ENCODE assay signal across 8 mouse cellular contexts in genomic region chr2:30357552-30358510, GRCm38 (mm10). TPM values are rescaled to one million over a fixed set of nuclear protein-coding genes. Genes with fewer than 3 reads are reported as not detected.
DNase-seq lines count a peak whose midpoint lies in the region; ATAC-seq and TF ChIP-seq lines count a peak whose summit lies in the region.

No protein-coding gene starts in this region.

- DNase-seq in cerebellum, adult 11 months: peak; percentile 62
- DNase-seq in cerebellum, postnatal 4 days (ENCODE audit: low spot score in 2 of 2): no peak
- DNase-seq in urinary bladder, postnatal 25 days (ENCODE audit: low spot score): peak; percentile 56
- no peak for DNase-seq in urinary bladder, postnatal 10 days (ENCODE audit: low spot score)
- no peak for DNase-seq in adrenal gland, adult 2 months

- 43% methylated on average over 8 of the region's 8 CpGs for WGBS in heart, embryonic 12.5 days
- WGBS in liver, embryonic 15.5 days (ENCODE audit: insufficient replicate concordance): 56% methylated on average over 8 of the region's 8 CpGs
- 59% methylated on average over 8 of the region's 8 CpGs for WGBS in small intestine, adult 2 months

- H3K4me1 ChIP-seq in heart, embryonic 12.5 days (replicated peaks): peaks cover 44% of the 10 kb centered on the region
- peaks cover 36% of the 10 kb centered on the region for H3K4me1 ChIP-seq in liver, embryonic 15.5 days (replicated peaks)
- peaks cover 16% of the 10 kb centered on the region for H3K4me1 ChIP-seq in small intestine, adult 2 months (ENCODE audit: control insufficient read depth, insufficient read depth, insufficient read length, low read length)

- no peaks in the 10 kb centered on the region for H3K27me3 ChIP-seq in heart, embryonic 12.5 days (replicated peaks)
- H3K27me3 ChIP-seq in liver, embryonic 15.5 days: no peaks in the 10 kb centered on the region
- H3K27me3 ChIP-seq in small intestine, adult 2 months (ENCODE audit: control insufficient read depth, insufficient read depth, low read length): no peaks in the 10 kb centered on the region

- ATAC-seq in heart, embryonic 12.5 days (ENCODE audit: insufficient number of reproducible peaks, low FRiP score): peak; percentile 42; the same call in 1 of the 2 replicates
- ATAC-seq in liver, embryonic 15.5 days (ENCODE audit: insufficient read depth): no peak

- peak overlapping the region; percentile 84 for H3K4me3 ChIP-seq in heart, embryonic 12.5 days
- peak overlapping the region; percentile 82 for H3K4me3 ChIP-seq in liver, embryonic 15.5 days (replicated peaks)
- H3K4me3 ChIP-seq in small intestine, adult 2 months (ENCODE audit: low read depth, low read length): no peak overlapping the region

- peak overlapping the region; percentile 91 for H3K27ac ChIP-seq in heart, embryonic 12.5 days (ENCODE audit: poor library complexity, severe bottlenecking)
- H3K27ac ChIP-seq in liver, embryonic 15.5 days (replicated peaks): peak overlapping the region; percentile 53
- H3K27ac ChIP-seq in small intestine, adult 2 months (ENCODE audit: insufficient read depth, low read depth, low read length): no peak overlapping the region

- 0 out of 2 replicates have a peak, but pooled peaks have one; percentile 12 for TF ChIP-seq POLR2A in small intestine, adult 2 months (IDR thresholded peaks at IDR 0.05; ENCODE audit: low read depth, low read length)

- peaks cover 24% of the 10 kb centered on the region for H3K36me3 ChIP-seq in heart, embryonic 12.5 days
- 0 out of 2 replicates have a peak, but pooled peaks cover 5% of the 10 kb centered on the region for H3K36me3 ChIP-seq in liver, embryonic 15.5 days (replicated peaks)
- H3K36me3 ChIP-seq in small intestine, adult 2 months (ENCODE audit: control insufficient read depth, insufficient read depth, low read length): peaks cover 11% of the 10 kb centered on the region; the same call in 1 of the 2 replicates

- peak overlapping the region; percentile 92 for H3K9ac ChIP-seq in heart, embryonic 12.5 days
- H3K9ac ChIP-seq in liver, embryonic 15.5 days: peak overlapping the region; percentile 73

- H3K4me2 ChIP-seq in heart, embryonic 12.5 days: peak overlapping the region; percentile 92
- peak overlapping the region; percentile 98 for H3K4me2 ChIP-seq in liver, embryonic 15.5 days

- H3K9me3 ChIP-seq in heart, embryonic 12.5 days (replicated peaks): 0 out of 2 replicates have a peak, but pooled peaks cover 3% of the 10 kb centered on the region
- no peaks in the 10 kb centered on the region for H3K9me3 ChIP-seq in liver, embryonic 15.5 days (replicated peaks)

- no peak for TF ChIP-seq CTCF in small intestine, adult 2 months (IDR thresholded peaks at IDR 0.05; ENCODE audit: extremely low read depth, insufficient read length, insufficient replicate concordance, low read depth, low read length)

RNA-seq across cellular contexts. Expression of gene Sh3glb2, which starts 1.3 kb away (rescaled TPM):
- 117 and 130 TPM in 2 replicates for polyA plus RNA-seq in heart, embryonic 12.5 days (2016; fragmentation: Nextera tagmentation; extraction: Ambion mirVana)
- polyA plus RNA-seq in liver, embryonic 15.5 days (2015; fragmentation: Nextera tagmentation; extraction: Ambion mirVana): 18.9 and 20.4 TPM in 2 replicates
- 112 and 158 TPM in 2 replicates for polyA plus RNA-seq in small intestine, adult 2 months (2012; rRNA removed)
- 10 to 100 TPM; 74.8 to 80.1 TPM for total RNA-seq in adrenal gland, adult 2 months (2021)
- 270 and 325 TPM in 2 replicates for polyA plus RNA-seq in adrenal gland, adult 2 months (2012; rRNA removed)

RNA-seq across cellular contexts. Expression of gene Miga2, which starts 6.2 kb away (rescaled TPM):
- polyA plus RNA-seq in heart, embryonic 12.5 days (2016; fragmentation: Nextera tagmentation; extraction: Ambion mirVana): 32.7 and 33.6 TPM in 2 replicates
- 7.5 and 7.7 TPM in 2 replicates for polyA plus RNA-seq in liver, embryonic 15.5 days (2015; fragmentation: Nextera tagmentation; extraction: Ambion mirVana)
- polyA plus RNA-seq in small intestine, adult 2 months (2012; rRNA removed): 28.7 and 33.4 TPM in 2 replicates
- total RNA-seq in adrenal gland, adult 2 months (2021): 100 to 1,000 TPM in 1 of 2 experiments, 10 to 100 TPM in 1; 71.7 to 111 TPM
- 55.8 and 68.1 TPM in 2 replicates for polyA plus RNA-seq in adrenal gland, adult 2 months (2012; rRNA removed)

RNA-seq across cellular contexts. Expression of gene Dolpp1, which starts 34.2 kb away (rescaled TPM):
- polyA plus RNA-seq in heart, embryonic 12.5 days (2016; fragmentation: Nextera tagmentation; extraction: Ambion mirVana): 21.9 and 22.2 TPM in 2 replicates
- polyA plus RNA-seq in liver, embryonic 15.5 days (2015; fragmentation: Nextera tagmentation; extraction: Ambion mirVana): 16.6 and 19.1 TPM in 2 replicates
- polyA plus RNA-seq in small intestine, adult 2 months (2012; rRNA removed): 62.0 and 199 TPM in 2 replicates
- 10 to 100 TPM; 16.5 to 21.9 TPM for total RNA-seq in adrenal gland, adult 2 months (2021)
- 70.6 and 82.0 TPM in 2 replicates for polyA plus RNA-seq in adrenal gland, adult 2 months (2012; rRNA removed)

RNA-seq across cellular contexts. Expression of gene Crat, which starts 57.8 kb away (rescaled TPM):
- 67.9 and 74.2 TPM in 2 replicates for polyA plus RNA-seq in heart, embryonic 12.5 days (2016; fragmentation: Nextera tagmentation; extraction: Ambion mirVana)
- polyA plus RNA-seq in liver, embryonic 15.5 days (2015; fragmentation: Nextera tagmentation; extraction: Ambion mirVana): 24.3 and 29.0 TPM in 2 replicates
- 77.8 and 176 TPM in 2 replicates for polyA plus RNA-seq in small intestine, adult 2 months (2012; rRNA removed)
- 100 to 1,000 TPM; 216 to 274 TPM for total RNA-seq in adrenal gland, adult 2 months (2021)
- polyA plus RNA-seq in adrenal gland, adult 2 months (2012; rRNA removed): 326 and 448 TPM in 2 replicates

RNA-seq across cellular contexts. Expression of gene Ptpa, which starts 58.0 kb away (rescaled TPM):
- 107 and 115 TPM in 2 replicates for polyA plus RNA-seq in heart, embryonic 12.5 days (2016; fragmentation: Nextera tagmentation; extraction: Ambion mirVana)
- polyA plus RNA-seq in liver, embryonic 15.5 days (2015; fragmentation: Nextera tagmentation; extraction: Ambion mirVana): 129 and 141 TPM in 2 replicates
- polyA plus RNA-seq in small intestine, adult 2 months (2012; rRNA removed): 55.4 and 102 TPM in 2 replicates
- total RNA-seq in adrenal gland, adult 2 months (2021): 100 to 1,000 TPM; 124 to 147 TPM
- polyA plus RNA-seq in adrenal gland, adult 2 months (2012; rRNA removed): 235 and 242 TPM in 2 replicates

Comparison
In these comparisons a context has a peak if more than half of its experiments do, and no peak if none do; other contexts are left out.
1. DNase-seq: peak in cerebellum, adult 11 months (single experiment) and urinary bladder, postnatal 25 days (single experiment); none in cerebellum, postnatal 4 days (0 of 2), urinary bladder, postnatal 10 days (single experiment) and adrenal gland, adult 2 months (single experiment).